Mouse (Mus musculus) neutrophil, adult 5-6 weeks (primary cell): ENCODE measurements around the gene Rgs17. TPM values are rescaled to one million over a fixed set of nuclear protein-coding genes. Genes with fewer than 3 reads are reported as not detected.

Experiments
- ATAC-seq: fragments of 151-379, 151-347 bp; 2 replicates; pipeline ENCODE4 v1.8.0; 2017; ENCODE audit warnings: mild to moderate bottlenecking, moderate TSS enrichment; ENCODE audit not compliant: insufficient number of reproducible peaks, poor library complexity, low FRiP score, severe bottlenecking; ENCODE audit errors: extremely low read depth
- total RNA-seq: library from RNA; stranded (forward); fragments of 200-1000 nt; gene quantifications from 2 replicates; pipeline ENCODE4 v1.2.3, GENCODE M21; 2017

Rgs17 gene
- total RNA-seq, 1 experiment from 2014 or later: not detected

- ATAC-seq: peak; percentile 51
Measured at GRCm38 (mm10) chr10:5841369-5841768, 80.8 kb downstream of the Rgs17 start.

- no peak for ATAC-seq
Measured at GRCm38 (mm10) chr10:5826336-5827025, 95.7 kb downstream of the Rgs17 start.

- peak; percentile 24 for ATAC-seq
Measured at GRCm38 (mm10) chr10:5824779-5825178, 97.4 kb downstream of the Rgs17 start.

GRCm38 (mm10) chr10:5823740-5824491 is 98.3 kb downstream of the Rgs17 start, which contains the start of gene Mtrf1l:
TSS of gene Mtrf1l (minus strand) at chr10:5823910.
- ATAC-seq: peak; percentile 85

- ATAC-seq: no peak
Measured at GRCm38 (mm10) chr10:5823291-5823739, 98.9 kb downstream of the Rgs17 start.

- no peak for ATAC-seq
Measured at GRCm38 (mm10) chr10:5818772-5819171, 103.4 kb downstream of the Rgs17 start.

- ATAC-seq: no peak
Measured at GRCm38 (mm10) chr10:5815968-5816367, 106.2 kb downstream of the Rgs17 start.

GRCm38 (mm10) chr10:5813724-5814123 is 108.5 kb downstream of the Rgs17 start:
- ATAC-seq: no peak

- ATAC-seq: no peak
Measured at GRCm38 (mm10) chr10:5807683-5808082, 114.5 kb downstream of the Rgs17 start.

GRCm38 (mm10) chr10:5806996-5807395 is 115.2 kb downstream of the Rgs17 start:
- ATAC-seq: no peak

- ATAC-seq: no peak
Measured at GRCm38 (mm10) chr10:5806416-5806815, 115.8 kb downstream of the Rgs17 start.

GRCm38 (mm10) chr10:5805731-5806307 is 116.4 kb downstream of the Rgs17 start:
- ATAC-seq: peak; percentile 81

GRCm38 (mm10) chr10:5805243-5805730 is 116.9 kb downstream of the Rgs17 start, which contains the start of gene Fbxo5:
TSS of gene Fbxo5 (minus strand) at chr10:5805600.
- peak; percentile 95 for ATAC-seq

- ATAC-seq: no peak
Measured at GRCm38 (mm10) chr10:5804691-5805156, 117.5 kb downstream of the Rgs17 start.

- no peak for ATAC-seq
Measured at GRCm38 (mm10) chr10:5803739-5804138, 118.5 kb downstream of the Rgs17 start.

- no peak for ATAC-seq
Measured at GRCm38 (mm10) chr10:5802866-5803265, 119.3 kb downstream of the Rgs17 start.

GRCm38 (mm10) chr10:5800490-5800889 is 121.7 kb downstream of the Rgs17 start:
- no peak for ATAC-seq

- ATAC-seq: no peak
Measured at GRCm38 (mm10) chr10:5798069-5798468, 124.1 kb downstream of the Rgs17 start.

- ATAC-seq: 0 out of 2 replicates have a peak, but pooled peaks have one; percentile 19
Measured at GRCm38 (mm10) chr10:5790657-5791056, 131.5 kb downstream of the Rgs17 start.
